Mouse (Mus musculus) liver, embryonic 12.5 days (tissue): Measurements from ENCODE around the gene Dus2. TPM values are rescaled to one million over a fixed set of nuclear protein-coding genes. Genes with fewer than 3 reads are reported as not detected.

Source experiments
- ATAC-seq: fragments of 200-750 bp; cut with Nextera tagmentation; 2 replicates; pipeline ENCODE4 v1.8.0; 2017; ENCODE audit warnings: moderate number of reproducible peaks, mild to moderate bottlenecking, moderate library complexity
- H3K27ac ChIP-seq: fragments of 300-500 bp; sonication (generic); 2 replicates; pipeline ENCODE4 v1.5.1; 2016; ENCODE audit warnings: mild to moderate bottlenecking
- H3K27me3 ChIP-seq: fragments of 300-500 bp; sonication (generic); replicated peaks from 2 replicates; pipeline ENCODE4 v1.6.1; 2016; ENCODE audit warnings: mild to moderate bottlenecking, moderate library complexity
- H3K36me3 ChIP-seq: fragments of 300-500 bp; sonication (generic); 2 replicates; pipeline ENCODE4 v1.6.1; 2016; ENCODE audit warnings: mild to moderate bottlenecking, moderate library complexity
- H3K4me1 ChIP-seq: fragments of 300-500 bp; sonication (generic); 2 replicates; pipeline ENCODE4 v1.6.1; 2016
- H3K4me2 ChIP-seq: fragments of 300-500 bp; sonication (generic); 2 replicates; pipeline ENCODE4 v1.6.1; 2016; ENCODE audit warnings: mild to moderate bottlenecking, moderate library complexity
- H3K4me3 ChIP-seq: fragments of 300-500 bp; sonication (generic); 2 replicates; pipeline ENCODE4 v1.5.1; 2016; ENCODE audit warnings: mild to moderate bottlenecking, moderate library complexity
- H3K9ac ChIP-seq: fragments of 300-500 bp; sonication (generic); 2 replicates; pipeline ENCODE4 v1.6.1; 2016; ENCODE audit warnings: mild to moderate bottlenecking, moderate library complexity
- H3K9me3 ChIP-seq: fragments of 300-500 bp; sonication (generic); replicated peaks from 2 replicates; pipeline ENCODE4 v1.6.1; 2016; ENCODE audit warnings: mild to moderate bottlenecking, moderate library complexity
- WGBS: fragments of 180-500 bp; shearing (Covaris S2); methylation state at CpG from one replicate; pipeline ENCODE4 v1.1.7; 2016; ENCODE audit not compliant: insufficient replicate concordance; 5-methylcytosine and 5-hydroxymethylcytosine counted together
- polyA plus RNA-seq: library from polyadenylated mRNA; unstranded; fragments of >200 nt; fragmentation: Nextera tagmentation; extraction: Ambion mirVana; gene quantifications from 2 replicates; pipeline ENCODE4 v1.2.1, GENCODE M21; 2016

Gene Dus2
- polyA plus RNA-seq, result 16.0 and 16.5 TPM in 2 replicates

DNA sequence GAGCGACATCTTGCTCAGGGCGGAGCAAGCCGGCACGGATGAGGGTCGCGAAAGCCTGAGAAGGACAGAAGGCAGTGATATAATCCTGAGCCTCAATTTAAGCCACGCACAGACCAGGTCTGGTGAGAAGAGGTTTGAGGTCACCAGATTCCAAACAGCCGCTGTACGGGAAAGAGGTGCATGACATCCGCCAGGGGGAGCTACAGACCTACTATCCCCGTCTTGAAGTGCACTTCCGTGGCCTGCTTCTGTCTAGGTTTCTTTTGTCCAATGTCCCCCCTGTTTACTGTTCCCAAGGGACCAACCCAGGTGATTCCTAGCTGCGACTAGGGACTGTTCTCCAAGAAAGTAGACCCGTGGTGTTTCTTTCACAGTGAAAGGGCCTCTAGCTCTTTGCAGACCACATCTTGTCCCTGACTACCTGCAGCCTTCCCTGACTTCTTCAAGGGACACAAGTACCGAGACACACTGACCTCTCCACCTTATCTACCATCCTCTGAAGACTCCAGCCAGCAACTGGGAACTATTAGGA lies at the start of gene Dus2:
Dus2 (plus strand) TSS at position 482 of the 532 bp plus-strand sequence.
- Histone ChIP-seq H3K36me3 (no peaks in the 10 kb centered on the region), H3K4me2 (0 out of 2 replicates have a peak within 1 kb of the TSS, but pooled peaks have one; percentile 19), H3K4me3 (no peak within 1 kb of the TSS), H3K4me1 (peaks cover 2% of the 10 kb centered on the region; the same call in 1 of the 2 replicates), H3K27me3 (peaks cover 35% of the 10 kb centered on the region; the same call in 1 of the 2 replicates), H3K9me3 (no peaks in the 10 kb centered on the region), H3K9ac (no peak within 1 kb of the TSS; the same call in 1 of the 2 replicates), H3K27ac (no peak within 1 kb of the TSS)
- peak; percentile 57 for ATAC-seq
- 9% methylated on average over 15 of the region's 15 CpGs for WGBS

DNA sequence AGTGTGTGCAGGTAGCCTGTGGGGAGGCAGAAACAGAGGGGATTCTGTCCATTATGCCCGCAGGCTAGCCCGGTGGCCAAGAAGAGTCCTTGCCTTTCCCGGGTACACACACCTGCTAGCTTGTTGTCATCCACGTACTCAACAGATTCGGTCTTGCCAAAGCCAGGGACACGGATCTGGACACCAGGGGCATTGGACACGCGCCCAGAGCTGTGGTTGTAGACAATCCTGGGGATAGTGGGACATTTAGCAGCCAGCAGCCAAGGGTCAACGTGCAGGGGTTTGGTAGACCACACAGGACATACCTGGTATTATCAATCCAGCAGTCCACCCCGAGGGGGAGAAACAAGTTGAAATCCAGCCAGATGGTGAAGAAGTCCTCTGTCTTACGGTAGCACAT lies 49.1 kb upstream of the Dus2 start:
- 73% methylated on average over 11 of the region's 11 CpGs for WGBS
- Histone ChIP-seq H3K9ac (peak overlapping the region; percentile 4; the same call in 1 of the 2 replicates), H3K36me3 (peaks cover 74% of the 10 kb centered on the region), H3K4me3 (peak overlapping the region; percentile 30), H3K27me3 (no peaks in the 10 kb centered on the region), H3K9me3 (no peaks in the 10 kb centered on the region), H3K4me1 (peaks cover 35% of the 10 kb centered on the region), H3K4me2 (peak overlapping the region; percentile 33), H3K27ac (peak overlapping the region; percentile 42; the same call in 1 of the 2 replicates)
- ATAC-seq, result no peak

DNA sequence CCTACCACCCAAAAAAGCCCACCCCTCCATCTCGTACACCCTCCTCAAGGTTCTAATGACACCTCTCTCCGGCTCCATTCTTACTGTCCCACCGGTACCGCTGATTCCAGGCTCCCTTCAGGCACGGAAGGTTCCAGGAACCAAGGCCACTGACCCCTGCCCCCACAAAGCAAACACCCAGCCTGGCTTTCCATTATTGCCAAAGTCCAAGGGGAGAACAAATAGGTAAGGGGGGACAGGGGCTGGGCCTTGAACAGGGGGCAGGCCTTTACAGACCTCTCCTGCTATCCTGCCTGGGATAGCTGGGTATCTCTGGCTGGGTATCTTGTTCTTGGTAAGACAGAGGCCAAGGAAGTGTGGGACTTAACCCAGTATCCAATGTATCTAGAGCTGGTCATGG lies 48.6 kb upstream of the Dus2 start:
- Histone ChIP-seq H3K4me3 (peak overlapping the region; percentile 30), H3K9me3 (no peaks in the 10 kb centered on the region), H3K4me1 (peaks cover 35% of the 10 kb centered on the region), H3K4me2 (peak overlapping the region; percentile 26), H3K9ac (peak overlapping the region; percentile 4; the same call in 1 of the 2 replicates), H3K36me3 (peaks cover 80% of the 10 kb centered on the region), H3K27me3 (no peaks in the 10 kb centered on the region), H3K27ac (peak overlapping the region; percentile 42; the same call in 1 of the 2 replicates)
- peak; percentile 36 for ATAC-seq
- 89% methylated on average over 5 of the region's 5 CpGs for WGBS

DNA sequence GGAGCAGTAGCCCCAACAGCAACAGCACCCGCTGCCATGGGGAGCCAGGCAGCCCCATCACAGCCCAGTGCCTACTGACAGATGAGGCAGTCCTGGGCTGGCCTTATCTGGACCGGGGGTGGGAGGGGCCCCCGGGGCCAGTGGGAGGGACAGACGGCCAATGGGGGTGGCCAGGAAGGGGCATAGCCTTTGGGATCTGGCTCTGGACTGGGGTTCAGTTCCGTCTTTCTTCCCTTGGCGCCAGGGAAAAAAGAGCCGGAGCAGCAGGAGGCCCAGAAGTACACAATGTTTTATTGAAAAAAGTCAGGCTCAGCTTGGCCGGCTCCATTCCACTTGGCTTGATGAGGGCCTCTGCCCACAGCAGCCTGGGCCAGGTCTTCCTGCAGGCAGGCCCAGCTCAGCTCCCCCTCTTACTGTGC lies 47.8 kb upstream of the Dus2 start, which contains the start of gene Lcat:
Lcat (minus strand) TSS at position 62 of the 419 bp plus-strand sequence.
- Histone ChIP-seq H3K4me3 (peak within 1 kb of the TSS; percentile 30), H3K36me3 (peaks cover 87% of the 10 kb centered on the region)

DNA sequence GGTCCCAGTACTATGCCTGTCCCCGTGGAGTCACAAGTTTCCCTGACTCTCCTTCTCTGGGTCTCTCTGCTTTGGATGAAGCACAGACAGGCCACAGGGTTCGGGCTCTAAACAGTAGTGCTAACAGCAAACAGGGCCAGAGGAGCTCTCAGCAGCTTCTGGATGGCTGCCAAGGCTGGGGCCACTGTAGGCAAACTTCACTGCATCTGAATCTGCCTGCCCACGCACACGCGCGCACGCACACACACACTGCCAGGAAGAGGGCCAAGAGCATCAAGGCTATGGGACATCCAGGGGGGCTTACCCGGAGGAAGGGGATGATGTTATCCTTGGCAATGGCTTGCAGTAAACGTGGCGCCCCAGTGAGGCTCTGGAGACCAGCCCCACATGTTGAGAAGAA lies 41.8 kb upstream of the Dus2 start:
- no peaks in the 10 kb centered on the region for H3K9me3 ChIP-seq
- H3K4me1 ChIP-seq, result peaks cover 8% of the 10 kb centered on the region
- peaks cover 97% of the 10 kb centered on the region for H3K36me3 ChIP-seq
- no peak overlapping the region for H3K4me2 ChIP-seq
- no peak overlapping the region for H3K9ac ChIP-seq
- H3K27me3 ChIP-seq, result no peaks in the 10 kb centered on the region
- no peak overlapping the region; the same call in 1 of the 2 replicates for H3K27ac ChIP-seq
- H3K4me3 ChIP-seq, result no peak overlapping the region
- no peak for ATAC-seq
- 79% methylated on average over 10 of the region's 10 CpGs for WGBS

More for the DNA sequence above, 47.8 kb upstream of the Dus2 start, which contains the start of gene Lcat:
- Histone ChIP-seq H3K27ac (peak within 1 kb of the TSS; percentile 42; the same call in 1 of the 2 replicates), H3K4me2 (peak within 1 kb of the TSS; percentile 33), H3K9me3 (no peaks in the 10 kb centered on the region), H3K27me3 (no peaks in the 10 kb centered on the region), H3K4me1 (peaks cover 29% of the 10 kb centered on the region), H3K9ac (peak within 1 kb of the TSS; percentile 4; the same call in 1 of the 2 replicates)
- ATAC-seq, result peak; percentile 64
- 57% methylated on average over 7 of the region's 8 CpGs for WGBS

DNA sequence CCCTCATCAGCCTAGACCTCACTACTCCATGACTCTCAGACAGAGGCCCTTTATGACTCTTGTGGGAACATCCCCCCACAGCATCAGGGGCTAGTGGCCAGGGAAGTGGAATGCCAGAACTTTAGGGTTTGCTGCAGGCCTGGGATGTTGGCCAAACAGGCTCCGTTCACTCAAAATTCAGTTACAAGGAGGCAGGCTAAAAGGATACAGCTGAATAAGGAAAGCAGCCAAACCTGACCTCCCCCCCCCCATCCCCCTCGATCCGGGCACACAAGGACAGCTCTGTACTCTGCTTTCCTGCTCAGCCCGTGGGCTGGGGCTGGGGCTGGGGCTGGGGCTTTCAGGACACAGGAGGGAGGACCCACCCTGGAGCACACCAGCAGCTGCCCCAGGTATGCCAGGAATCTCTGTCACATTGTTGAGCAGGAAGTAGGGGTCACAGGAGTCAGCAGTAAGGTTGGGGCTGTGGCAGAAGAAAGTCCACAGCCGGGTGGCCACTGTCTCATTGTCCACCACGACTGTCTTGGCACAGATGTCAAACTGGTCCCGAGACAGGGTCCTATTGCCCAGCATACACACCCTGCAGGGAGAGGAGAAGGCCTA lies 40.0 kb upstream of the Dus2 start:
- Histone ChIP-seq H3K4me2 (no peak overlapping the region), H3K9ac (no peak overlapping the region), H3K36me3 (peaks cover 96% of the 10 kb centered on the region), H3K9me3 (no peaks in the 10 kb centered on the region), H3K4me3 (no peak overlapping the region), H3K27ac (no peak overlapping the region), H3K4me1 (peaks cover 8% of the 10 kb centered on the region), H3K27me3 (no peaks in the 10 kb centered on the region)
- WGBS, result 64% methylated on average over 7 of the region's 7 CpGs
- no peak for ATAC-seq

DNA sequence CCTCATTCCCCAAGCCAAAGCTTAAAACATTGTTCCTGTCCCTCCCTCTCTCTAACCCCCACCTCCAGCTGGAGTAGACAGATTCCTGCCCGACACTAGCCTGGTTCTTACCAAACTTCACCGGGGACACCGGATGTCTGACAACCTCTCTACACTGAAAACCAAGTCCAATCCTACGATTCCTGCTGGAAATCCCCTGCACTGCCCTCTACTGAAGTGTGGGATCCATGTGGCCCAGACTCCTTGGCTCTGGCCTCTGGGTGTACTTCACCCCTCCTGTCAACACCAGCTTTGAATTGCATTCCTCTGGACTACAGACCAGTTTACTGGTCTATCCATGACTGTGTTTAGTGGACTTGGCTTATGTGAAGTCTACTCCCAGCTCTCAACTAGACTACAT lies 34.6 kb upstream of the Dus2 start:
- no peak overlapping the region for H3K9ac ChIP-seq
- H3K4me1 ChIP-seq, result peaks cover 15% of the 10 kb centered on the region
- no peak overlapping the region for H3K4me2 ChIP-seq
- ATAC-seq, result no peak
- H3K4me3 ChIP-seq, result no peak overlapping the region
- H3K9me3 ChIP-seq, result no peaks in the 10 kb centered on the region
- WGBS, result 84% methylated on average over 4 of the region's 4 CpGs
- H3K36me3 ChIP-seq, result peaks cover 82% of the 10 kb centered on the region
- H3K27me3 ChIP-seq, result no peaks in the 10 kb centered on the region
- H3K27ac ChIP-seq, result no peak overlapping the region

DNA sequence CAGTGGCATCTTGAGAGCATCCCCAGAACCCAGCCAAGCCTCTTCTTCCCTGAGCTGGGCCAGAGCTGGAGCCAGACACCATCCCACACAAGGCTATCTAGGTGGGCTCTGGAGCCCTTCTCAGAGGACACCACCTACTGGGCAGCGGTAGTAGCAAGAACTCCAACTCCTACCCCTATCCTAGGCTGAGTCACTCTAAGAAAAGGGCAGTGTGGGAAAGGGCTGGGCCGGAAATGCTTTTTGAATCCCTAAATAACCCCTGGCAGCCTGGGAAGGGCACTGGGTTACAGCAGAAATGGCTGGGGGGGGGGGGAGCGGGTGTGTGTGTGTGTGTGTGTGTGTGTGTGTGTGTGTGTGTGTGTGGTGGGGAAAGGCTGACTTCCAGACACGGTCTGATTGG lies 33.3 kb upstream of the Dus2 start:
- ATAC-seq, result no peak
- 40% methylated on average over 3 of the region's 4 CpGs for WGBS
- no peaks in the 10 kb centered on the region for H3K27me3 ChIP-seq
- peaks cover 71% of the 10 kb centered on the region for H3K36me3 ChIP-seq
- H3K27ac ChIP-seq, result no peak overlapping the region
- H3K9me3 ChIP-seq, result no peaks in the 10 kb centered on the region
- no peak overlapping the region for H3K9ac ChIP-seq
- H3K4me1 ChIP-seq, result peaks cover 27% of the 10 kb centered on the region
- H3K4me3 ChIP-seq, result no peak overlapping the region
- no peak overlapping the region for H3K4me2 ChIP-seq

DNA sequence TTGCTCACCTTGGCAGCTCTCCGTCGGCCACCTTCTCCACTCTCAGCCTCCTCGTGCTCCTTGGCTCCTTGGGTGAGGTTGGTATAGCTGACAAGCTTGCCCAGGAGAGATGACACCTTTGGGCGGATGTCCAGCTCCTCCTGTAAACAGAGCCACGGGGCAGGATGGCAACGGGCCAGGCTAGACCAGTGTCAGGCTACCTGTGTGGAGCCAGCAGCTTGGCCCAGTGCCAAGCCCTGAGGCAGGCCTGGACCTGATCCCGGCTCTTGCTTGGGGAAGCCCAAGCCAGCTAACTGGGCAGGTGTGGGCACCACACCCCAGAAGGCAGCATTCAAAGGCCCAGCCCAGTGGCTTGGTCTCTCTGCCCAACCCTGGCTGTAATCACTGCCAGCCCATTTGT lies 31.8 kb upstream of the Dus2 start:
- Histone ChIP-seq H3K27me3 (0 out of 2 replicates have a peak, but pooled peaks cover 2% of the 10 kb centered on the region), H3K9me3 (no peaks in the 10 kb centered on the region), H3K36me3 (peaks cover 56% of the 10 kb centered on the region), H3K9ac (no peak overlapping the region), H3K4me3 (no peak overlapping the region), H3K27ac (no peak overlapping the region), H3K4me1 (peaks cover 43% of the 10 kb centered on the region), H3K4me2 (no peak overlapping the region)
- ATAC-seq, result no peak
- 84% methylated on average over 7 of the region's 7 CpGs for WGBS

DNA sequence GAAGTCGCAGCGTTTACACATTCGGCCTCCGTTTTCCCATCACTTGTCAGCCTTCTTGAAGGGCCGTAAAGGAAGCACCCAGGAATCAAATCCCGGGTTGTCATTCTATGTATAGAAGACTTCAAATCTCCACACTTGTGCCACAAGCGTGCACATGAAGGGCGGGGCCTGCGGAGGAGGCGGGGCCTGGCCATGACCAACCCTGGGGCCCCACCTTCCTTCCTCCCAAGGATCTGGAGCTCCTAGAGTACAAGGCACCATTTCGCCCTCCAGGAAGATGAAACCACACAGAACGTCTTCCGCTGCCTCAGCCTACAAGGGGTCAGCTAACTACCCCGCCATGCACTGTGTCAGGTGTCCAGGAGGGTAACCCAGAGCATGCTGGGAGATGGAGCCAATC lies 30.0 kb upstream of the Dus2 start:
- peaks cover 41% of the 10 kb centered on the region for H3K36me3 ChIP-seq
- 46% methylated on average over 14 of the region's 14 CpGs for WGBS
- 0 out of 2 replicates have a peak, but pooled peaks have one; percentile 6 for ATAC-seq
- no peak overlapping the region for H3K9ac ChIP-seq
- H3K4me2 ChIP-seq, result peak overlapping the region; percentile 57
- no peaks in the 10 kb centered on the region for H3K9me3 ChIP-seq
- H3K4me1 ChIP-seq, result peaks cover 60% of the 10 kb centered on the region
- H3K4me3 ChIP-seq, result peak overlapping the region; percentile 16; the same call in 1 of the 2 replicates
- 0 out of 2 replicates have a peak, but pooled peaks cover 4% of the 10 kb centered on the region for H3K27me3 ChIP-seq
- no peak overlapping the region for H3K27ac ChIP-seq

DNA sequence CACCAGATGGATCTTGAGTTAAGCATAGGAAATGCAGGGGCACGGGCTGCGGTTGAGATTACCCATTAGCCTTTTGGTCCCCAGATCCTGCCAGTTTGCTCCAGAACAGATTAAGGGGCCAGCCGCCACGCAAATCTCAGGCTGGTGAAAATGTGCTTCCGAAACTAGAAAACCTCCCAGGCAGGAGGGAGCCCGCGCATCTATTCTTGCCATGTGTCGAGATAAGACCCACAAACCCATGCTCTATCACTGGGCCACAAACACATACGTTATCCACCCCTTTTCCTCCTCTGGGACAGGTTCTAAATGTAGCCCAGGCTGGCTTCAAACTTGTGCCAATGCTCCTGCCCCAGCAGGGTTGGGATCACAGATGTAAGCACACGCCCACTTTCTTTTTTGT lies 29.6 kb upstream of the Dus2 start:
- Histone ChIP-seq H3K4me3 (peak overlapping the region; percentile 16; the same call in 1 of the 2 replicates), H3K27ac (0 out of 2 replicates have a peak overlapping the region, but pooled peaks have one; percentile 39), H3K9me3 (no peaks in the 10 kb centered on the region), H3K36me3 (peaks cover 36% of the 10 kb centered on the region), H3K9ac (no peak overlapping the region), H3K4me1 (peaks cover 65% of the 10 kb centered on the region), H3K4me2 (peak overlapping the region; percentile 57), H3K27me3 (0 out of 2 replicates have a peak, but pooled peaks cover 4% of the 10 kb centered on the region)
- ATAC-seq, result peak; percentile 50
- 26% methylated on average over 10 of the region's 10 CpGs for WGBS
